Mouse (Mus musculus) embryonic facial prominence, embryonic 11.5 days (tissue): ENCODE data around the gene Usp10. TPM values are rescaled to one million over a fixed set of nuclear protein-coding genes. Genes with fewer than 3 reads are reported as not detected.

Source experiments
- ATAC-seq: fragments of 200-750 bp; cut with Nextera tagmentation; replicated peaks from 2 replicates; pipeline ENCODE4 v1.8.0; 2017; ENCODE audit warnings: low read depth; ENCODE audit not compliant: insufficient number of reproducible peaks, low FRiP score, low TSS enrichment
- DNase-seq: peaks from one replicate; pipeline ENCODE4 v3.0.0-alpha.2; 2015; ENCODE audit warnings: low spot score
- H3K27ac ChIP-seq: fragments of 300-500 bp; sonication (generic); replicated peaks from 2 replicates; pipeline ENCODE4 v1.5.1; 2014; ENCODE audit warnings: mild to moderate bottlenecking, low read depth, low read length, control low read depth
- H3K27me3 ChIP-seq: fragments of 300-500 bp; sonication (generic); 2 replicates; pipeline ENCODE4 v1.6.1; 2014; ENCODE audit warnings: mild to moderate bottlenecking, low read length, moderate library complexity, mixed read lengths; ENCODE audit not compliant: control insufficient read depth, insufficient read depth
- H3K36me3 ChIP-seq: fragments of 300-500 bp; sonication (generic); replicated peaks from 2 replicates; pipeline ENCODE4 v1.6.1; 2014; ENCODE audit warnings: low read depth, mild to moderate bottlenecking, low read length, moderate library complexity, mixed read lengths; ENCODE audit not compliant: control insufficient read depth, insufficient read depth
- H3K4me1 ChIP-seq: fragments of 300-500 bp; sonication (generic); 2 replicates; pipeline ENCODE4 v1.6.1; 2014; ENCODE audit warnings: low read length, mixed read lengths; ENCODE audit not compliant: control insufficient read depth, insufficient read depth
- H3K4me2 ChIP-seq: fragments of 300-500 bp; sonication (generic); 2 replicates; pipeline ENCODE4 v1.6.1; 2014; ENCODE audit warnings: low read depth, mild to moderate bottlenecking, control low read depth, low read length, moderate library complexity
- H3K4me3 ChIP-seq: fragments of 300-500 bp; sonication (generic); 2 replicates; pipeline ENCODE4 v1.5.1; 2014; ENCODE audit warnings: low read depth, low read length, control low read depth
- H3K9ac ChIP-seq: fragments of 300-500 bp; sonication (generic); replicated peaks from 2 replicates; pipeline ENCODE4 v1.6.1; 2014; ENCODE audit warnings: mild to moderate bottlenecking, control low read depth, low read length
- H3K9me3 ChIP-seq: fragments of 300-500 bp; sonication (generic); replicated peaks from 2 replicates; pipeline ENCODE4 v1.6.1; 2016; ENCODE audit warnings: mild to moderate bottlenecking, low read length, inconsistent platforms, mixed read lengths; ENCODE audit not compliant: control insufficient read depth
- WGBS: fragments of 180-500 bp; shearing (Covaris S2); extraction: QIAGEN DNeasy Blood & Tissue Kit; methylation state at CpG from one replicate; pipeline ENCODE4 v1.1.7; 2014; 5-methylcytosine and 5-hydroxymethylcytosine counted together
- polyA plus RNA-seq: library from polyadenylated mRNA; unstranded; fragments of >200 nt; fragmentation: Nextera tagmentation; extraction: Ambion mirVana; gene quantifications from 2 replicates; pipeline ENCODE4 v1.2.1, GENCODE M21; 2014

The Usp10 gene
- polyA plus RNA-seq, 1 experiment from 2014 or later = 143 TPM

DNA sequence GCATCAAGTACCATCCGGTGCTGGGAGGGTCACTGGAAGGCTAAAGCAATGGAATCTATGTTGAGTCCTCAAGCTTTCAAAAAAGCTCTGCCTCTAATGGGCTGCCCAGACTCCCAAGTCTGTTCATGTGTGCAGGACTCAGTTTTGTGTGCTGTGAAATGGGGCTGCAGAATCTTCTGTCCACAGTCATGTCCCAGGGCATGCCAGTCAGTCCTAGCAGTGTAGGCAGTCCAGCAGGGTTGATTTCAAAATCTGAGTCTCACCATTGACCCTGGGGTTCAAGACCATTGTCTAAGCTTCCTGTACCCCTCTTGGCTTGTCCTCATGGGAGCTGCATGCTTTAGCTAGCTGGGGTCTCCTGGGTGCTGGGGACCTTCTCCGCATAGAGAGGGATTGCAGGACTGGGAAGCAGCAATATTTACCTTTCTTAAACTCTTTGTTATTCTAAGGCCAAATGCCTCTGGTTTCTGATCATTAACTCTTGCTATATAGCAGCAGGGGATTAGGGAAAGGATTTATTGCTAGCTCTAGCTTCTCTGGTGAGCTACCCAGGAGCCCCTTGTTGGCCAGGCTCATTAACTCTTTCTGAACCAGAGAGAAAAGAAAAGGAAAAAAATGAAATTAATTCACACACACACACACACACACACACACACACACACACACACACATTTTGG, 94.7 kb downstream of the Usp10 start:
- no peak overlapping the region for H3K4me2 ChIP-seq
- ATAC-seq = no peak
- H3K4me1 ChIP-seq = peaks cover 3% of the 10 kb centered on the region; the same call in 1 of the 2 replicates
- WGBS = 39% methylated on average over 2 of the region's 2 CpGs
- H3K36me3 ChIP-seq = no peaks in the 10 kb centered on the region
- no peak overlapping the region for H3K4me3 ChIP-seq
- H3K27ac ChIP-seq = no peak overlapping the region
- H3K9me3 ChIP-seq = no peaks in the 10 kb centered on the region
- H3K9ac ChIP-seq = no peak overlapping the region
- H3K27me3 ChIP-seq = no peaks in the 10 kb centered on the region
- DNase-seq = no peak

DNA sequence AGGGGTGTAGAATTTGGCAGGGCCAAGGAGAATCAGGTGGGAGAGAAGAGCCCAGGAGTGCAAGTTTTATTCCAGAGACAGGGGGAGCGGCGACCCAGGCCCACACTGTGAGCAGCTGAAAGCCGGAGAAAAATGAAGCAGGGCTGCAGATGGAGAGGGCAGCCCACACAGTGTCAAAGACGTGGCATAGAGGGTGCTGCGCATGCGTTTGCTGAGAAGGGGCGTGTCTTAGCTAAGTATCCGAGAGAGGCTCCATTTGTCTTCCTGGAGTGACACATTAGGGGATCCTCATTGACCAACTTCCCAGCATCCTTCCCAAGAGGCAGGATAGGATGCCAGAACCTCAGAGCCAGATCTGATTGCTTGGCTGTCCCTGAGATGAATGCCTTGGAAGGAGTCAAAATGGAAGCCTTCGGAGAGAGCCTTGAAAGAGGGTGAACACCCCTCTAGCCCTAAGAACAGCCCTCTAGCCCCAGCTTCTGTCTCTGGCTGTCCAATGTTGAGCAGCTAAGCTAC, 96.5 kb downstream of the Usp10 start:
- DNase-seq = no peak
- H3K9ac ChIP-seq = no peak overlapping the region

More for the DNA sequence above, 96.5 kb downstream of the Usp10 start:
- H3K4me1 ChIP-seq = peaks cover 3% of the 10 kb centered on the region; the same call in 1 of the 2 replicates
- no peaks in the 10 kb centered on the region for H3K9me3 ChIP-seq
- no peak overlapping the region for H3K4me3 ChIP-seq
- no peak for ATAC-seq
- 54% methylated on average over 9 of the region's 9 CpGs for WGBS
- no peak overlapping the region for H3K4me2 ChIP-seq
- no peak overlapping the region for H3K27ac ChIP-seq
- H3K27me3 ChIP-seq = no peaks in the 10 kb centered on the region
- H3K36me3 ChIP-seq = no peaks in the 10 kb centered on the region

Other genes with a start within 250 kb of the Usp10 start
- 5.7 and 14.3 TPM in 2 replicates for gene Wfdc1, start 244.0 kb upstream of the Usp10 start, polyA plus RNA-seq
- 1.1 and 1.3 TPM in 2 replicates for gene Atp2c2, start 210.4 kb upstream of the Usp10 start, polyA plus RNA-seq
- gene Tldc1, start 131.9 kb upstream of the Usp10 start, polyA plus RNA-seq = 6.5 and 6.9 TPM in 2 replicates
- gene Cotl1, start 69.8 kb upstream of the Usp10 start, polyA plus RNA-seq = 321 and 363 TPM in 2 replicates
- gene Klhl36, start 48.1 kb upstream of the Usp10 start, polyA plus RNA-seq = 6.5 and 8.1 TPM in 2 replicates
- gene Gm20388, start 481 bp downstream of the Usp10 start, polyA plus RNA-seq = 3.1 TPM in 1 of 2 replicates, not detected in the other
- gene Crispld2, start 82.1 kb downstream of the Usp10 start, polyA plus RNA-seq = 3.0 and 3.6 TPM in 2 replicates
- 23.8 and 23.9 TPM in 2 replicates for gene Zdhhc7, start 191.1 kb downstream of the Usp10 start, polyA plus RNA-seq
- 2.8 and 6.4 TPM in 2 replicates for gene 6430548M08Rik, start 203.8 kb downstream of the Usp10 start, polyA plus RNA-seq